Mouse (Mus musculus) kidney, adult 2 months (tissue): ENCODE data around the gene Pik3cd.

Source experiments
- CTCF ChIP-seq: fragments of 200-500 bp; conservative IDR thresholded peaks from 2 replicates; pipeline ENCODE4 v1.5.1; 2011; ENCODE audit warnings: low read depth, mild to moderate bottlenecking, control low read depth, low read length, moderate library complexity, mixed read lengths; ENCODE audit not compliant: insufficient read depth, insufficient read length
- POLR2A ChIP-seq: fragments of 200-500 bp; IDR thresholded peaks from one replicate; pipeline ENCODE4 v1.6.1; 2011; ENCODE audit warnings: low read depth, low read length, control low read depth

GRCm38 (mm10) chr4:149702210-149702979, at the start of gene Pik3cd:
- TF ChIP-seq CTCF (no peak), POLR2A (no peak)
